Mouse (Mus musculus) hindbrain, embryonic 10.5 days (tissue): ENCODE results near the gene Mrps16. TPM values are rescaled to one million over a fixed set of nuclear protein-coding genes. Genes with fewer than 3 reads are reported as not detected.
A peak's percentile ranks its signal among the peaks of the same experiment; 100 is the strongest.

Source experiments
- DNase-seq: peaks from one replicate; pipeline ENCODE4 v3.0.0-alpha.2; 2017; ENCODE audit warnings: low spot score
- H3K27ac ChIP-seq: fragments of 300-500 bp; sonication (generic); 2 replicates; pipeline ENCODE4 v1.5.1; 2016; ENCODE audit warnings: mild to moderate bottlenecking, moderate library complexity
- H3K27me3 ChIP-seq: fragments of 300-500 bp; sonication (generic); 2 replicates; pipeline ENCODE4 v1.6.1; 2016; ENCODE audit warnings: mild to moderate bottlenecking; ENCODE audit not compliant: poor library complexity, insufficient read depth, severe bottlenecking
- H3K36me3 ChIP-seq: fragments of 300-500 bp; sonication (generic); 2 replicates; pipeline ENCODE4 v1.6.1; 2016; ENCODE audit warnings: mild to moderate bottlenecking, moderate library complexity
- H3K4me1 ChIP-seq: fragments of 300-500 bp; sonication (generic); replicated peaks from 2 replicates; pipeline ENCODE4 v1.6.1; 2016; ENCODE audit warnings: mild to moderate bottlenecking
- H3K4me3 ChIP-seq: fragments of 300-500 bp; sonication (generic); 2 replicates; pipeline ENCODE4 v1.5.1; 2016; ENCODE audit warnings: mild to moderate bottlenecking, moderate library complexity
- H3K9me3 ChIP-seq: fragments of 300-500 bp; sonication (generic); 2 replicates; pipeline ENCODE4 v1.6.1; 2016; ENCODE audit warnings: mild to moderate bottlenecking, moderate library complexity
- WGBS: fragments of 180-500 bp; shearing (Covaris S2); methylation state at CpG from one replicate; pipeline ENCODE4 v1.1.7; 2016; 5-methylcytosine and 5-hydroxymethylcytosine counted together
- polyA plus RNA-seq: library from polyadenylated mRNA; unstranded; fragments of >200 nt; fragmentation: Nextera tagmentation; extraction: Ambion mirVana; gene quantifications from 2 replicates; pipeline ENCODE4 v1.2.1, GENCODE M21; 2016

Mrps16 gene
- polyA plus RNA-seq, 1 experiment from 2014 or later = 82.3 TPM

DNA sequence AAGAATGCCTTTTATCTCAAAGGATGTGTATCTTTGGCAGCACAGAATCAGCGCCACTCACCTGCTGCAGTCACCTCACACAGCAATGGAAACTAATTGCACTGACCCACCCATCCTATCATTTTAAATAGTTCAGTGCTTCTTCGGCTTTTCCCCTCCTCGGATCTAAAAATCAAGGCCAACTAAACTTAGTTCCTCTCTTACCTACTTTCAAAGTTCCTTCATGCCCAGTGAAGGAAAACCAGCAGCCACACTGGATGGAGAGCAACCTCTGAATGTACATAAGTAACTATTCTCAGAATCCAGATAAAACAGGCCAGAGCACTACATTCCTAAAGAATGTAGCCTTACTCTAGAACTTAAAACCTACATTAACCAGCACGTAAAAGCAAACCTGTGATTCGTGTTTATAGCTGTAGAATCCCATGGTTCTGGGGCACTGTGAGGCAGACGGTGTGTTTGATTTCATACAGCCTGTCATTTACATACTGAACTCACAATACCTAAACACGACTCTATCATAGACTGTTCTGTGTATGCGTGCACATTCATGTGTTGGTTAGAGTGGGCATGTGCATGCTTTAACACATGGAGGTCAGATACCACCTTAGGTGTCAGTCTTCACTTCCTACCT is 3.9 kb downstream of the Mrps16 start:
- H3K4me3 ChIP-seq = peak overlapping the region; percentile 90
- no peaks in the 10 kb centered on the region for H3K27me3 ChIP-seq
- peak overlapping the region; percentile 94; the same call in 1 of the 2 replicates for H3K27ac ChIP-seq
- peaks cover 48% of the 10 kb centered on the region for H3K4me1 ChIP-seq
- peaks cover 53% of the 10 kb centered on the region for H3K36me3 ChIP-seq
- 90% methylated on average over 8 of the region's 8 CpGs for WGBS
- no peak for DNase-seq
- no peaks in the 10 kb centered on the region for H3K9me3 ChIP-seq

DNA sequence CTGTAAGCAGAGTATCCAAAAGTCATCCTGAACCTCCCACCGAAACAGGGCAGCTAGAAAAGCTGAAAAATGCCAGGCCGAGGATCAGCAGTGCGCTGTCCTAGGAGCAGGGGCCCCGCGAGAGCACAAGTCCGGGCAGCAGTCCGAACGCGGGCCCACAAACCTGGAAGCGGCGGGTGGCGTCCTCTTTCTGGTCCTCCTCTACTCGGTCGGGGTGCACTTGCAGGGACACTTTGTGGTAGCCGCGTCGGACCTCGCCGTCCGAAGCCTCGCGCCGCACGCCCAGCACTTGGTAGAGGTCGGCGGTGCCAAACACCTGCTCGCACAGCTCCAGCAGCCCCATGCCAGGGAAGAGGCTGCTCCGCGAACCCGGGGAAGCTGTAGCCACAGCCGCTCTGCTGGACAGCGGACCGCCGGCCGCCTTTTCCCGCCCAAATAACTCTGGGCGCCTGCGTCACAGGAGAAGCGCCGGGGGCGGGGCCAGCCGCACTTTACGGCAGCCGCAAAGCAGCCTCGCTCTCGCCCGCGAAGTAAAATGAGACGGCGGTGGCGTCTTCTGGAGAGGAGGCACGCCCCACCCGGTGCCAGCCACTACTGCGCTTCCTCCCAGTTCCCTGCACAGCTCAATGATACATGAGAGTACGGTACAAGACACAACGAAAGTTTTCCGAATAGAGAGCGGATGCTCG is 4.8 kb downstream of the Mrps16 start, which contains the start of gene Dnajc9:
Gene Dnajc9 (minus strand): TSS at position 470 of the 689 bp plus-strand sequence.
- Histone ChIP-seq H3K36me3 (peaks cover 63% of the 10 kb centered on the region), H3K4me3 (peak within 1 kb of the TSS; percentile 90), H3K27ac (peak within 1 kb of the TSS; percentile 94), H3K9me3 (no peaks in the 10 kb centered on the region), H3K4me1 (peaks cover 40% of the 10 kb centered on the region), H3K27me3 (no peaks in the 10 kb centered on the region)
- under 1% methylated on average over 59 of the region's 59 CpGs for WGBS
- peak; percentile 95 for DNase-seq

DNA sequence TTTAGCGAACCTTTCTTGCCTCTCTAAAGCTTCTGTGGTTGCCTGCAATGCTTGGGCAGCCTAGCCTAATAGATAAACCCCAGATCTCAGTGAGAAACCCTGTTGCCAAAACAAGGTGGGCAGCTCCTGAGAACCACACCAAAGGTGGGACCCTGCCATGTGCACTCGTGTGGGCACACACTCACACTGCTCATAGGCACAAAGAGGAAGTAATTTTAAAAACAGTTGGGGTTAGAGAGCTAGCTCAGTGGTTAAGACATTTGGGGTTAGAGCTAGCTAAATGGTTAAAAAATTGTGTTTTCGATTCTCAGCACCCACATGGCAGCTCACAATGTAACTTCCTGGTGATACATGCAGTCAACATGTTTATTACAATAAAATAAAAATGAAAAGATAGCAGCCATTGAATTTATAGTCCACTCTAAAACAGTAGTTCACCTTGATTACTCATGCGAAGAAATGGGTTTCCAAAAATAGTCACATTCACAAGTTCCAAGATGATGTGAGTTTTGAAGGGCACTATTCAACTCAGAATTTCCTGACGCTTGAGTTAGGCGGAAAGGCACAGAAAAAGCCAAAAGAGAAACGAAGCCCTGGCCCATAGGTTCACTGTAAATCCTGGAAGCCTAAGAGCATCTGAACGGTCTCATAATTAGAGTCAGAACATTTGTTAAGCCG is 13.5 kb downstream of the Mrps16 start:
- H3K27ac ChIP-seq = no peak overlapping the region
- WGBS = 90% methylated on average over 9 of the region's 9 CpGs
- H3K4me1 ChIP-seq = no peaks in the 10 kb centered on the region
- peaks cover 97% of the 10 kb centered on the region for H3K36me3 ChIP-seq
- H3K9me3 ChIP-seq = no peaks in the 10 kb centered on the region
- H3K27me3 ChIP-seq = no peaks in the 10 kb centered on the region
- no peak overlapping the region for H3K4me3 ChIP-seq
- DNase-seq = no peak

DNA sequence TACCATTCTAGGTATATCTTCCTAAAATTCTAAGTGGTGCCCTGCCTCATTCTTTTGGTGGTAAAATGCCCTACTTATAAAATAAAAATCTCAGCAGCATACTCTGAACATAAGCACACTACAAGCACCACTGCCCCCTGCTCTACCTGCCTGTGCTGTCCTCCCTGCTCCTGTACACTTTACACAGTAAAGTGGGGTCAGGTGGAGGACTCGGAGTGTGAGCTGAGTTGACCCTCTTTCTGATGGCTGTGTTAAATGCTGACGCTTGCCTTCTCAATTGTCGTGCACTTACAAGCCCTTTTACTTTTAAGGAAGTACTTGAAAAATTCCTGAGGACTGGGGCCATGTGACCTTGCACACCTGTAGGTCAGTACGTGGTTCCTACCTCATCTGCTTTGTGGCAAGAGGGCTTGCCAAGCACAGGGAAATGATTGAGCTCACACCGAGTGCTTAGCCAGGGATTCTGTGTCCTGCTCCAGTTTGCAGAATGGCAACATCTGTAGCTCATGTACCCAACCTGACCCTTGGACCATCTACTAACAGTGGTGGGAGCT is 14.3 kb downstream of the Mrps16 start:
- peaks cover 97% of the 10 kb centered on the region for H3K36me3 ChIP-seq
- 94% methylated on average over 5 of the region's 5 CpGs for WGBS
- DNase-seq = no peak
- H3K27me3 ChIP-seq = no peaks in the 10 kb centered on the region
- H3K4me1 ChIP-seq = no peaks in the 10 kb centered on the region
- no peak overlapping the region for H3K4me3 ChIP-seq
- no peaks in the 10 kb centered on the region for H3K9me3 ChIP-seq
- H3K27ac ChIP-seq = no peak overlapping the region

DNA sequence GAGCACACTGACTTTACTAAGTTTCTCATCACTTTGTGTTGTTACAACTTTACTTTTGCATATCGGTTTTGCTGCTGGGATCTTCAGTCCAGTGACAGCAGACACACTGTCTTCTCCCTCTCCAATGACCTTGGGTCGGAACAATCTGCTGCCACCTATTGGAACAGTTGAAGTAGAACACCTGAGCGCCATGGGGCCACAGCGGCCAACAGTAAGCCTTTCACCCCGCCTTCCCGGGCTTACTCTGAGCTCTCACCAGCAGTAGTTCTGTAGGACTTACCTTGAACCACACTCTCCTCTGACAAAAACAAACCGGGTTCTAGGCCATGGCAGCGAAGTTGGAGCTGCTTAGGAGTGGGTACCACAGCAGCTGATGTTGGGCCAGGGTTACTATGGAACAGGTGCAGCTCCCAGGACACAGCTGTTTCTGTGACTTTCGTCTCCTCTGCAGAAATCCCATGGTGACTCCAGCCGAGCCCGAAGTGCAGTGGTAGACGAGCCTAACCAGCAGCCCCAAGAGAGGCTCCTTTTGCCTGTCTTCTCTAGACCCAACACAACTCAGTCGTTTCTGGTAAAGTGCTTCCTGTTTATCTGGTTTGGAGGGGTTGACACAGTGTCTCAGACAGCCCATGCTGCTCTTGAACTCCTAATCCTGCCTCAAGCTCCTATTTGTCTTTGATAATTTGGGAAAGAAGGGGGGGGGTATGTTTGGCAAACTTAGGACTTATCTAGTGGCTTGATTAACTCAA is 14.9 kb downstream of the Mrps16 start:
- Histone ChIP-seq H3K36me3 (peaks cover 95% of the 10 kb centered on the region), H3K27me3 (no peaks in the 10 kb centered on the region), H3K4me3 (no peak overlapping the region), H3K27ac (no peak overlapping the region), H3K9me3 (no peaks in the 10 kb centered on the region), H3K4me1 (no peaks in the 10 kb centered on the region)
- 47% methylated on average over 13 of the region's 13 CpGs for WGBS
- DNase-seq = peak; percentile 33

DNA sequence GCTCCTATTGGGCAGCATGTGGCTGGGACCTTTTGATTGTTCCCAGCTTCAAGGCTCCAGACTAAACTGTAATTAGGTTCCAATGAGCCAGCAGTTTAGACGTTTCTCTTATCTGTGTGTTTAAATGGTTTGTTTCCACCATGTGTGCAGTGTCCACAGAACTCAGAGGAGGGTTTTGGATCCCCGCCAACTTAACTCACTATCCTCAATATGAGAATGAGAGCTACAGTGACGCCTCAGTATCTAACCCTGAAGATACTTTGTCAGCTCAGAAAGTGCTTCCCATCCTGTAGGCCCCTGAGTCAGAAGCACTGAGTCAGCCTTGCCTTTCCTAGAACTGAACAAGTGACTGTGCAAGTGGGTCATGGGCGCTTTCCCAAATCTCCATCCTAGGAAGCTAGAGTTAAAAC is 16.3 kb downstream of the Mrps16 start:
- Histone ChIP-seq H3K4me3 (no peak overlapping the region), H3K36me3 (peaks cover 95% of the 10 kb centered on the region)

DNA sequence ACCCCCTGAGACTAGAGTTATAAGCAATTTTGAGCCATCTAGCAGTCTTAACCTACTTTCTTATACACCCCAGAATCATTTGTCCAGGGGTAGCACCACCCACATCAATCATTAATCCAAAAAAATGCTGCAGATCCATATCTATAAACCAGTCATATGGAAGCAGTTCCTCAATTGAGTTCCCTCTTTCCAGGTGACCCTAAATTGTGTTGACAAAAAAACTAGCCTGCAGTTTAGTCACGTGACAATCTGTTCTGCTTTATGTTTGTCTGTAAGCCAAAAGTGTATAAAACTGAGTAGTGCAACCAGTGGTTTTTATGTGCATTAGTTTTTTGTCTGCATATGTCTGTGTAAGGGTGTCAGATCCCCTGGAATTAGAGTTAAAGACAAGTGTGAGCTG is 21.6 kb downstream of the Mrps16 start:
- peaks cover 89% of the 10 kb centered on the region for H3K36me3 ChIP-seq
- H3K4me1 ChIP-seq = no peaks in the 10 kb centered on the region
- no peak for DNase-seq
- no peaks in the 10 kb centered on the region for H3K27me3 ChIP-seq
- no peaks in the 10 kb centered on the region for H3K9me3 ChIP-seq
- H3K27ac ChIP-seq = no peak overlapping the region
- WGBS = 90% methylated on average over 1 of the region's 1 CpGs
- H3K4me3 ChIP-seq = no peak overlapping the region

More for the DNA sequence above, 16.3 kb downstream of the Mrps16 start:
- H3K27me3 ChIP-seq = no peaks in the 10 kb centered on the region
- DNase-seq = no peak
- no peaks in the 10 kb centered on the region for H3K4me1 ChIP-seq
- H3K9me3 ChIP-seq = no peaks in the 10 kb centered on the region
- H3K27ac ChIP-seq = no peak overlapping the region
- 93% methylated on average over 4 of the region's 4 CpGs for WGBS

DNA sequence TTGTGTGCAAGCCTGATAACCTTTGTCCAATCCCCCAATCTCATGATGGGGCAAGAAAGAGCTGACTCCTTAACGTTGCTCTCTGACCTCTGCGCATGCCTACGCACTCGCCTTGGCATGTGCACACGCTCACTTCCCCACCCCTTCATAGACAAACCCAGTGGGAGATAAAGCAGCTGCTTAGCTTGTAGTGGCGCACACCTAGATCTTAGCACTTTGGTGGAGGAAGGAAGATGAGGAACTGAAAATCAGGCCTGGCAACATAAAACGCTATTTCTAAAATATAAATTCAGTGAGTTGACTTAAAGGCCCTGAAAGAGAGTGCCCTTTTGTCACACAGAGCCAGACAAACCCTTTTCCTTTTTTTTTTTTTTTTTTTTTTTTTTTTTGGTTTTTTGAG is 22.6 kb downstream of the Mrps16 start:
- no peaks in the 10 kb centered on the region for H3K9me3 ChIP-seq
- no peak overlapping the region for H3K27ac ChIP-seq
- WGBS = 86% methylated on average over 7 of the region's 7 CpGs
- DNase-seq = no peak
- H3K27me3 ChIP-seq = no peaks in the 10 kb centered on the region
- peaks cover 88% of the 10 kb centered on the region for H3K36me3 ChIP-seq
- H3K4me1 ChIP-seq = no peaks in the 10 kb centered on the region
- H3K4me3 ChIP-seq = no peak overlapping the region

DNA sequence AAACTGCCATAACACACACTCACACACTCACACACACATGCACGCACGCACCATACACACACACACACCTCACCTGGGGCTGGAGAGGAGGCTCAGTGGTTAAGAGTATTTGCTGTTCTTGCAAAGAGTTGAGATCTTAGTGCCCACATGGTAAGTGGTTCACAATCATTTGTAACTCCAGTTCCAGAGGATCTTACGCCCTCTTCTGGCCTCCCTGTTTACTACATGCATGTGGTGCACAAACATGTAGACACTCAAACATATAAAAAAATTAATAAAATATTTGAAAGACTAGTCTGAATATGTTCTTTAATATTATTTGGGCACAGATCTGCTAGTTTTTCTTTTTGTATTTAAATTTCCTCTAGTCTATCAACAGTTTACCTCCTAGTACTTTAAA is 25.2 kb downstream of the Mrps16 start:
- no peaks in the 10 kb centered on the region for H3K27me3 ChIP-seq
- no peak overlapping the region for H3K4me3 ChIP-seq
- peaks cover 91% of the 10 kb centered on the region for H3K36me3 ChIP-seq
- DNase-seq = no peak
- H3K9me3 ChIP-seq = no peaks in the 10 kb centered on the region
- H3K27ac ChIP-seq = no peak overlapping the region
- no peaks in the 10 kb centered on the region for H3K4me1 ChIP-seq
- WGBS = 93% methylated on average over 3 of the region's 3 CpGs

DNA sequence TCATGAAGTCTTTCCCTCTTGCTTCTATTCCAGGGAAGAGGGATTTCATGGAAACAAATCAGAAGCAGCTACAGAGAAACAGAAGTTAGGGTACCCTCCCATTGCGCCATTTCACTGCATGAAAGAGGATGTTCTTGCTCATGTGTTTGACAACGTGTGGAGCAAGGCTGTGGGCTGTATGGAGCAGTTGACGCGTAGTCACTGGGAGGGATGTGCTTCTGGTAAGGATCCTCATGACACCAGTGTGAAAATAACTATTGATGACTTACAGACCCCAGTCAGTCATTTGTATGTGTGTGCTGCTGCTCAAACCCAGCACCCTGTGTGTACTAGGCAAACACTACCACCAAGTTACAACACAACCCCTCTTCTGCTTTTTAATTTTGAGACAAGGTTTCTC is 30.2 kb downstream of the Mrps16 start:
- Histone ChIP-seq H3K27ac (no peak overlapping the region), H3K4me3 (no peak overlapping the region), H3K36me3 (peaks cover 97% of the 10 kb centered on the region), H3K4me1 (no peaks in the 10 kb centered on the region), H3K27me3 (no peaks in the 10 kb centered on the region), H3K9me3 (no peaks in the 10 kb centered on the region)
- DNase-seq = no peak
- 96% methylated on average over 4 of the region's 4 CpGs for WGBS

DNA sequence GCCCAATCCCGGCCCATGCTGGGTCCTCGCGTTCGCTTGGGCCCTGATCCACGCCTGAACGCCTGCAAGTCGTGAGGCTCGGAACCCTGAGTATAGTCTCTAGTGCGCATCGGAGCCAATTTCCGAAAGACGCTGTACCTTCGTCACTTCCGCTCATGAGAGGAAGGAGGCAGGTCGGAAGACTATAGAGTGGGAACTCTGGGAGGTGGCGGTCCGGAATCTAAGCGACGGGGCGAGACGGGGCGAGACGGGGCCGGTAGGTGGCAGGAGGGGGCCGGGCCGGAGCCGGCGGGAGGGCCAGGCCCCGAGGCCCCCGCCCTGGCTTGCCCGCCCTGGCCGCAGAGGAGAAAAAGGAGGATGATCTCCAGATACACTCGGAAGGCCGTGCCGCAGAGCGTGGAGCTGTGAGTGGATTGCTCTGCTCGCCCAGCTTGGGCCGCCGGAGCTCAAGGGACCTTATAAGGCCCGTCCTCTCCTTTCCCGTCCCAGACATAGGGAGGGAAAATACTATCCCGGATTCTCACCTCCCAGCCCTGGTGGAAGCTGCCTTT is 45.4 kb downstream of the Mrps16 start, which contains the start of the genes Ecd and Fam149b:
Gene Ecd (minus strand): TSS at position 131 of the 551 bp plus-strand sequence.
Gene Fam149b (plus strand): TSS at position 172 of the 551 bp plus-strand sequence.
- Histone ChIP-seq H3K9me3 (no peaks in the 10 kb centered on the region), H3K27ac (peak within 1 kb of the TSS; percentile 97), H3K27me3 (no peaks in the 10 kb centered on the region), H3K4me3 (peak within 1 kb of the TSS; percentile 83), H3K4me1 (peaks cover 16% of the 10 kb centered on the region), H3K36me3 (peaks cover 50% of the 10 kb centered on the region)
- DNase-seq = peak; percentile 95
- WGBS = under 1% methylated on average over 42 of the region's 42 CpGs

DNA sequence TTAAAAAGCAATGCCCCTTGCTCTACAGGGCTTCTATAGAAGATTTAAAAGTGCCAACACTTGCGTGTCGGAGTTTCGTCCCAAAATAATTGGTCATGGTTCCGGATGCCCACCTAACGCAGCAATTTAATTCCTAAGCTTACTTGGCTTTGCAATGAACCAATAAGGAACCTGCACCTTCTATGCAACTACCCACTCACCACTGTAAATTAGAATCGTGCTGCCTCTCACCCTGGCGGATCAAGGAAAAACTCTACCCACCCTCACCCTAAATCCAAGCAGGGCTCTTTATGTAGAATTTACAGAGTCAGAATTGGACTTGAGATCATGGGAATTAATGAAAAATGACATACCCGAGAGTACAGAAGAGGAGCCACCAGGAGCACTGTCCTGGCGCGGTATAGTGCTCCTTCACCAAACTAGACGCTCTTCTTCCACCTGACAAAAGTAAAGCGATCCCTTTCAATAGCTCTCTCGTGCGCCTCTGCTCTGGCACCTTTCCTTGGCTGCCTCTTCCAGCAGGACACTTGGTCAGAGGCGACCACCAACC is 45.9 kb downstream of the Mrps16 start:
- Histone ChIP-seq H3K4me3 (peak overlapping the region; percentile 83), H3K27me3 (no peaks in the 10 kb centered on the region), H3K36me3 (peaks cover 49% of the 10 kb centered on the region), H3K9me3 (no peaks in the 10 kb centered on the region), H3K4me1 (peaks cover 16% of the 10 kb centered on the region), H3K27ac (peak overlapping the region; percentile 97)
- WGBS = 5% methylated on average over 15 of the region's 15 CpGs
- DNase-seq = no peak
